Mouse (Mus musculus): ENCODE measurements at regions not wholly inside any gene's neighbourhood (a gene's known extent, or its start where the extent isn't known, plus 50 kb on each side); places are given as distances from the start of the nearest gene placed in this dataset.

- DNase-seq, result no peak
- intact Hi-C loops (cut with DNase I), result no loop called here
These were observed 80.7 kb upstream of the 1700025G04Rik start for GRCm38 (mm10) chr1:152170583-152170982.

- intact Hi-C loops (cut with DNase I), result no loop called here
- DNase-seq, result no peak
These were observed 79.6 kb upstream of the 1700025G04Rik start for GRCm38 (mm10) chr1:152169508-152169907.

GRCm38 (mm10) chr1:152168284-152168683 lies 78.4 kb upstream of the 1700025G04Rik start:
- intact Hi-C loops (cut with DNase I), result no loop called here
- DNase-seq, result peak; percentile 85 to 92

GRCm38 (mm10) chr1:152167716-152168115 lies 77.8 kb upstream of the 1700025G04Rik start:
- DNase-seq, result no peak
- intact Hi-C loops (cut with DNase I), result no loop called here

DNA sequence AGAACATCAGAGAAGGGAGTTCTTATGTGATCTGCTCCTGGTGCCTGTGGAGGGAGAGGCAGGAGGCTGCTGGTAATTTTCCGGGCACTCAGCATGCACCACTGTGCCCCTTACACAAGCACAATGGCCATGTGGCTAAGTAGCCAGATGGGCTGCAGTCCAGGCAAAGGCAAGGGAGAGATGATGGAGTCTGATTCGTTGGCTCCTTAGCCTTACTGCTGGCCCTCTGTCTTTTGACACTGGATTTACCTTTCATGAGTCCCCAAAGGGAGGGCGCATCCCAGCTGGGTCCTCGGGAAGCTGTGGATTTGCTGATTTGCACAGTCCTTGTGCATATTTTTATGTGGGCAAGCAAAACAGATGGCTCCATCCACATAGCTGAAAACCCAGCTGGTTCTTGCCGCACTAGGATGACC lies 75.6 kb upstream of the 1700025G04Rik start:
- intact Hi-C loops (cut with DNase I), result no loop called here
- DNase-seq, result no peak

GRCm38 (mm10) chr1:152164843-152165489 lies 75.0 kb upstream of the 1700025G04Rik start:
- intact Hi-C loops (cut with DNase I), result loop anchor here (5.0 kb wide), 1 partner anchor 303 kb away; no protein-coding TSS in a partner anchor

GRCm38 (mm10) chr1:152164212-152164611 lies 74.3 kb upstream of the 1700025G04Rik start:
- intact Hi-C loops (cut with DNase I), result loop anchor here (5.0 kb wide), 1 partner anchor 302 kb away; no protein-coding TSS in a partner anchor
- DNase-seq, result peak; percentile 54 to 63

More at GRCm38 (mm10) chr1:152164843-152165489, 75.0 kb upstream of the 1700025G04Rik start:
- DNase-seq, result no peak

DNA sequence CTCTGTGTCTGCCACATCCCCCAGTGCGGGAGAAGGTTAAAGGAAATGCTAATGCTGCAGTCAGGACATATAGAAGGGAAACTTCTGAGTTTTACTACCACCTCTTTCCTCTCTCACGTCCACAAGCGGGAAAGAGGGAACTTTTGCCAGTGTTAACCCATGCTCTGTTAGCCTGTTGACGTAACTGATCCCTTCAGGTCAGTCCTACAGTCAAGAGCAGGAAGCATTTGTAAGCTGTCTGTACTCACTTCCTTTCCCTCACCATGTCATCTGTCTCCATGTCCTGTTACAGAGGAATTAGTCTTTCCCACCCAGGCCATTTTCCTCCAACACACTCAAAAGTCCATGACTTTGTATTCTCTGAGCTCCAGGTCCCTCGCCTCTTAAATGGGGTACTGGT lies 62.5 kb upstream of the 1700025G04Rik start:
- no peak for DNase-seq
- intact Hi-C loops (cut with DNase I), result no loop called here

DNA sequence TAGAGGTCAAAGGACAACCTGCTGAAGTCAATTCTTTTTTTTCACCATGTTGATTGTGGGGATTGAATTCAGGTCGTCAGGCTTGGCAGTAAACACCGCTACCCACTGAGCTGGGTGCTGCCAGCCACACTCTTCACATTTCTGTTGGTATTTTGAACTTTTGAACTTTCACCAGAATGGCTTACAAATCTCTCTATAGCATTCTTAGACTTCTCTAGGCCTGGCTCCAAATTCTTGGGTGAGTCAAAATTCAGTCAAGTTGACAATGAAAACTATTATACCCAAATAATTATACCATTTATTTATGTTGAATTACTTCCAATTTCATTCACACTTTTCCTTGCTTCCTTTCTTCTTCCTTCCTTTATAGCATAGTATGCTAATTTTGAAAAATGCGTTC lies 58.8 kb upstream of the 1700025G04Rik start:
- no peak for DNase-seq
- intact Hi-C loops (cut with DNase I), result no loop called here

GRCm38 (mm10) chr1:152140175-152140574 lies 50.2 kb upstream of the 1700025G04Rik start:
- intact Hi-C loops (cut with DNase I), result no loop called here
- DNase-seq, result peak; percentile 25 to 37

Data from heart, postnatal 10 days (tissue).